Mouse (Mus musculus) lung, postnatal 0 days (tissue): ENCODE results near the gene D1Pas1.

Source experiments
- CTCF ChIP-seq: IDR thresholded peaks from 2 replicates; pipeline ENCODE4 v1.5.1; 2016; ENCODE audit warnings: antibody characterized with exemption, mild to moderate bottlenecking
- EP300 ChIP-seq: IDR thresholded peaks from 2 replicates; pipeline ENCODE4 v1.6.1; 2016; ENCODE audit warnings: antibody characterized with exemption, mild to moderate bottlenecking, control low read depth

DNA sequence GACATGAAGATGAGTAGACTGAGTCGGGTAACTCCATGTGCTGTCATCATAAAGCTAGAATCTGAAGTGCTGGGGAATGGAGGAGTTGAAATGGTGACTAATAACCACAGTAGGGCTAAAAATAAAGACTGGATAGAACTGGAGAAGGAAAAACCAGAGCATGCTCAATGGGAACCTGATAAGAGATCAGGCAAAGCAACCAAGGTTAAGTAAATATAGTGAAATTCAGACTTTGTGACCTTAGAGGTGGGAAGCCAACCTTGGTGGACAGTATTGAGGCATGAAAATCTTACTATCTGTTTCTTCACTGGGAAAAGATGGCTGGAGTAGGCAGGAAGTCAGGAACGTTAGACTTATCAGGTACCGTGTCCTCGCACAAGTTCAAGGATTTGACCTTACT lies 14.8 kb upstream of the D1Pas1 start:
- TF ChIP-seq CTCF, result no peak
- TF ChIP-seq EP300, result no peak
